Mouse (Mus musculus) limb, embryonic 11.5 days (tissue): ENCODE measurements around the gene Cacna1d. TPM values are rescaled to one million over a fixed set of nuclear protein-coding genes. Genes with fewer than 3 reads are reported as not detected.

ENCODE experiments used
- ATAC-seq: fragments of 200-750 bp; cut with Nextera tagmentation; 2 replicates; pipeline ENCODE4 v1.8.0; 2017; ENCODE audit warnings: low read depth; ENCODE audit not compliant: insufficient number of reproducible peaks, low FRiP score, low TSS enrichment
- DNase-seq: peaks from one replicate; pipeline ENCODE4 v3.0.0-alpha.2; 2015; ENCODE audit warnings: low spot score
- H3K27ac ChIP-seq: fragments of 300-500 bp; sonication (generic); replicated peaks from 2 replicates; pipeline ENCODE4 v1.5.1; 2014; ENCODE audit warnings: low read depth, mild to moderate bottlenecking, low read length
- H3K27me3 ChIP-seq: fragments of 300-500 bp; sonication (generic); 2 replicates; pipeline ENCODE4 v1.6.1; 2014; ENCODE audit warnings: mild to moderate bottlenecking, low read length, mixed read lengths; ENCODE audit not compliant: control insufficient read depth, insufficient read depth
- H3K36me3 ChIP-seq: fragments of 300-500 bp; sonication (generic); 2 replicates; pipeline ENCODE4 v1.6.1; 2014; ENCODE audit warnings: mild to moderate bottlenecking, low read length, moderate library complexity, mixed read lengths; ENCODE audit not compliant: control insufficient read depth, insufficient read depth
- H3K4me1 ChIP-seq: fragments of 300-500 bp; sonication (generic); 2 replicates; pipeline ENCODE4 v1.6.1; 2014; ENCODE audit warnings: low read length, mixed read lengths; ENCODE audit not compliant: control insufficient read depth, insufficient read depth
- H3K4me2 ChIP-seq: fragments of 300-500 bp; sonication (generic); 2 replicates; pipeline ENCODE4 v1.6.1; 2014; ENCODE audit warnings: low read depth, mild to moderate bottlenecking, moderate library complexity; ENCODE audit not compliant: severe bottlenecking
- H3K4me3 ChIP-seq: fragments of 300-500 bp; sonication (generic); 2 replicates; pipeline ENCODE4 v1.5.1; 2014; ENCODE audit warnings: low read depth, low read length
- H3K9ac ChIP-seq: fragments of 300-500 bp; sonication (generic); 2 replicates; pipeline ENCODE4 v1.6.1; 2014; ENCODE audit warnings: mild to moderate bottlenecking, low read length
- H3K9me3 ChIP-seq: fragments of 300-500 bp; sonication (generic); 2 replicates; pipeline ENCODE4 v1.6.1; 2016; ENCODE audit warnings: low read length; ENCODE audit not compliant: control insufficient read depth
- WGBS: fragments of 180-500 bp; shearing (Covaris S2); extraction: QIAGEN DNeasy Blood & Tissue Kit; methylation state at CpG from one replicate; pipeline ENCODE4 v1.1.7; 2014; 5-methylcytosine and 5-hydroxymethylcytosine counted together
- polyA plus RNA-seq: library from polyadenylated mRNA; unstranded; fragments of >200 nt; fragmentation: Nextera tagmentation; extraction: Ambion mirVana; gene quantifications from 2 replicates; pipeline ENCODE4 v1.2.1, GENCODE M21; 2014

Gene Cacna1d
- polyA plus RNA-seq, 1 experiment from 2014 or later = 2.1 TPM

DNA sequence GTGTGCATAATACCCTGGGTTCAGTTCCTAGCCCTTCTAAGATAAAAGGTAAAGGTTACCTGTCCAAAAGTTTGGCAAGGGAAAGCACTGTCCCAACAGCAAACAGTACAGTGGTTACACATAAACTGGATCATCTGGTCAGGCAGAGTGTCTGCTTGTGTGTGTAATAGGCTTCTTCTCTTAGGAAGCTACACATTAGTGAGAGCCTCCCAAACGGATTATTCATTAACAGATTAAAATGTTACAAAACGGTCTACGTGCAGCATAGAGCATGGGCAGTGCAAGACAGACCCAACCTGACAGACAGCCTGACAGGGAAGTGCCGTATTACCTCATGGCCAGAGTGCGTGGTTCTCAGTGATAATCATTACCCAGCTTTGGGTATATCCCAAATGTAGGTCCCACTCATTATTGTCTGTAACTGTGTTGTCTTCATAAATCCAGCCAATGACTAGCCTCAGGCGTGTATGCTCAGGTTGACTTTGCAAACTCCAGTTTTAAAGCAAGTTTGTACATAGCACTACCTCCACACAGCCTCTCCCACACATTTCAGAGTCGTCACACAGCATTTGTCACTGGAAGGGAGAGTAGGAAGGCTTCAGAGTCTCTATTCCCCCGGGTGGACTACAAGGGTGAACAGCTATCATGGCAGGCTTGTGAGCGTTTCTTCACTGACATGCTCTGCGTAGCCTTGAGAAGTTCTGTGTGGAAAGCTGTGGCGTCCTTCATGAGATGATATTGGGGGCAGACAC lies 495.1 kb downstream of the Cacna1d start:
- ATAC-seq (no peak), DNase-seq (no peak)
- no peak overlapping the region for H3K4me2 ChIP-seq
- H3K9me3 ChIP-seq = no peaks in the 10 kb centered on the region
- peaks cover 17% of the 10 kb centered on the region for H3K36me3 ChIP-seq
- H3K9ac ChIP-seq = no peak overlapping the region
- H3K27me3 ChIP-seq = no peaks in the 10 kb centered on the region
- no peaks in the 10 kb centered on the region for H3K4me1 ChIP-seq
- H3K4me3 ChIP-seq = no peak overlapping the region
- no peak overlapping the region for H3K27ac ChIP-seq
- 92% methylated on average over 11 of the region's 11 CpGs for WGBS

DNA sequence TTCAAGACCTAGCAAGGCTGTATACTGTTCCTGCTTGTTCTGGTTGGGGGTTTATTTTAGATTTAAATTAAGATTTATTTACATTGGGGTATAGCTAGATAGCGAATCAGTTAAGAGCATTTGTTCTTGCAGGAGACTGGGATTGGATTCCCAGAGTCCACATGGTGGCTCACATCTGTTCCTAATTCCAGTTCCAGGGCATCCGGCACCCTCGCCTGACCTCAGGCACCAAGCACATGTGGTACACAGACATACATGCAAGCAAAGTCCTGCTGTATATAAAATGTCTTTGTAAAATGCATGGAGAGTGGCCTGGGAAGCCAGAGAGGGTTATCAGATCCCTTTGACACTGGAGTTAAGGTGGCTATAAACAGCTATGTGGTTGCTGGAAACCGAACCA lies 496.3 kb downstream of the Cacna1d start:
- Histone ChIP-seq H3K27ac (no peak overlapping the region), H3K9ac (no peak overlapping the region)

More for the DNA sequence above, 496.3 kb downstream of the Cacna1d start:
- Histone ChIP-seq H3K4me3 (no peak overlapping the region), H3K27me3 (no peaks in the 10 kb centered on the region), H3K4me1 (no peaks in the 10 kb centered on the region), H3K36me3 (peaks cover 19% of the 10 kb centered on the region), H3K4me2 (no peak overlapping the region), H3K9me3 (no peaks in the 10 kb centered on the region)
- WGBS = 26% methylated on average over 4 of the region's 4 CpGs
- no peak; the same call in 1 of the 2 replicates for ATAC-seq
- DNase-seq = peak; percentile 74

Other genes starting within 250 kb of the Cacna1d start
- 37.7 and 44.7 TPM in 2 replicates for gene Dcp1a, start 11.9 kb downstream of the Cacna1d start, polyA plus RNA-seq
- gene Tkt, start 56.9 kb upstream of the Cacna1d start, polyA plus RNA-seq = 117 and 150 TPM in 2 replicates
- gene Prkcd, start 134.8 kb upstream of the Cacna1d start, polyA plus RNA-seq = 35.7 and 36.8 TPM in 2 replicates
- 17.5 and 19.0 TPM in 2 replicates for gene Rft1, start 162.9 kb upstream of the Cacna1d start, polyA plus RNA-seq
- gene Sfmbt1, start 223.4 kb upstream of the Cacna1d start, polyA plus RNA-seq = 19.8 and 19.9 TPM in 2 replicates